Mouse (Mus musculus) midbrain, embryonic 14.5 days (tissue): ENCODE data around the gene Mybphl. TPM values are rescaled to one million over a fixed set of nuclear protein-coding genes. Genes with fewer than 3 reads are reported as not detected.

Source experiments
- ATAC-seq: fragments of 200-750 bp; cut with Nextera tagmentation; 2 replicates; pipeline ENCODE4 v1.8.0; 2017; ENCODE audit warnings: moderate number of reproducible peaks, moderate library complexity; ENCODE audit not compliant: low FRiP score, low TSS enrichment
- DNase-seq: peaks from one replicate; pipeline ENCODE4 v3.0.0-alpha.2; 2015
- H3K27ac ChIP-seq: fragments of 300-500 bp; sonication (generic); replicated peaks from 2 replicates; pipeline ENCODE4 v1.5.1; 2014; ENCODE audit warnings: mild to moderate bottlenecking, low read depth, low read length, moderate library complexity
- H3K27me3 ChIP-seq: fragments of 300-500 bp; sonication (generic); 2 replicates; pipeline ENCODE4 v1.6.1; 2014; ENCODE audit warnings: low read length, control low read depth, mixed read lengths; ENCODE audit not compliant: control insufficient read depth, insufficient read depth
- H3K36me3 ChIP-seq: fragments of 300-500 bp; sonication (generic); 2 replicates; pipeline ENCODE4 v1.6.1; 2014; ENCODE audit warnings: low read length, control low read depth; ENCODE audit not compliant: control insufficient read depth, insufficient read depth
- H3K4me1 ChIP-seq: fragments of 300-500 bp; sonication (generic); 2 replicates; pipeline ENCODE4 v1.6.1; 2014; ENCODE audit warnings: mild to moderate bottlenecking, antibody characterized with exemption, low read length, control low read depth; ENCODE audit not compliant: control insufficient read depth, insufficient read depth
- H3K4me2 ChIP-seq: fragments of 300-500 bp; sonication (generic); 2 replicates; pipeline ENCODE4 v1.6.1; 2014; ENCODE audit warnings: mild to moderate bottlenecking, low read length, moderate library complexity
- H3K4me3 ChIP-seq: fragments of 300-500 bp; sonication (generic); replicated peaks from 2 replicates; pipeline ENCODE4 v1.5.1; 2014; ENCODE audit warnings: low read depth, low read length
- H3K9ac ChIP-seq: fragments of 300-500 bp; sonication (generic); replicated peaks from 2 replicates; pipeline ENCODE4 v1.6.1; 2014; ENCODE audit warnings: mild to moderate bottlenecking, low read length, moderate library complexity
- H3K9me3 ChIP-seq: fragments of 300-500 bp; sonication (generic); 2 replicates; pipeline ENCODE4 v1.6.1; 2016; ENCODE audit warnings: low read length, control low read depth, mixed read lengths; ENCODE audit not compliant: control insufficient read depth
- WGBS: fragments of 180-500 bp; shearing (Covaris S2); extraction: QIAGEN DNeasy Blood & Tissue Kit; methylation state at CpG from one replicate; pipeline ENCODE4 v1.1.7; 2014; 5-methylcytosine and 5-hydroxymethylcytosine counted together
- polyA plus RNA-seq: library from polyadenylated mRNA; unstranded; fragments of >200 nt; fragmentation: Nextera tagmentation; extraction: Ambion mirVana; gene quantifications from 2 replicates; pipeline ENCODE4 v1.2.1, GENCODE M21; 2014

Mybphl gene
- polyA plus RNA-seq, 1 experiment from 2014 or later: not detected

DNA sequence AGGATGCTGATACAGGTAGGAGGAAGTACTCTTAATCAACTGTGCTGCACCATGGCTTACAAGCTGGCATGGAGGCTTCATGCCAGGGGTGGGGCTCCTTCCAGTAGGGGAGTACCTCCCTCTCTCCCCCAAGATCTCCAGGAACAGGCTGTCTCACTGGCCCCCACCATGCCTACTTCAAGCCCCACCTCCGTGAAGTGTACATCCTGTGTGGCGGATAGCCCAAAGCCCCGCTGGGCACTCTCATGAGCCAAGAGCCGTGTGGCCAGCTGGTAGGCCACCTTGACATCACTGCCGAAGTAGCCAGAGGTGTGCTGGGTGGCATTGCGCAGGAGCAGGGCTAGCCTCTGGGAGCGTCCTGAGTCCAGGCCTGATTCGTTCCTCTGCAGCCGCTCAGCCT, 33.6 kb downstream of the Mybphl start:
- Histone ChIP-seq H3K4me1 (no peaks in the 10 kb centered on the region), H3K4me2 (no peak overlapping the region), H3K4me3 (no peak overlapping the region), H3K9ac (no peak overlapping the region), H3K36me3 (peaks cover 99% of the 10 kb centered on the region), H3K27ac (no peak overlapping the region), H3K27me3 (no peaks in the 10 kb centered on the region), H3K9me3 (no peaks in the 10 kb centered on the region)
- ATAC-seq: no peak
- no peak for DNase-seq
- WGBS: 96% methylated on average over 9 of the region's 9 CpGs

DNA sequence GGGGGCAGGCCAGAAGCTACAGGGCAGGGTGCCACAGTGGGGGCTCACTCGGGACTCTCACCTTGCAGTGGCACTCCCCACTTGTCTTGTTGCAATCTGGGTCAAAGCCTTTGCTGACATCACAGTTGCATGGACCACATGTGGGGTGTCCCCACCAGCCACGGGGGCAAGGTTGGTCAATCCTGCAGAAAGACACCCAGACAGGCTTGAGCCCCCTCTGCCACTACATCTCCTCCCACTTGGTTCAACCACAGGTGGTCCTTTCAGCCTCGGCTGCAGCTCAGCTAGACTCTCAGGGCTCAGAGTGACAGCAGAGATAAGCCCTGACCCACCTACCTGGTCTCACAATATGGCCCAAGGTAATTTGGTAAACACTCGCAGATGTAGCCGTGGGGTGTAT, 35.7 kb downstream of the Mybphl start:
- DNase-seq (no peak), ATAC-seq (no peak)
- Histone ChIP-seq H3K4me1 (peaks cover 4% of the 10 kb centered on the region), H3K9me3 (no peaks in the 10 kb centered on the region), H3K36me3 (peaks cover 98% of the 10 kb centered on the region), H3K27me3 (no peaks in the 10 kb centered on the region), H3K27ac (no peak overlapping the region), H3K4me3 (no peak overlapping the region), H3K9ac (no peak overlapping the region), H3K4me2 (no peak overlapping the region)
- WGBS: 90% methylated on average over 5 of the region's 5 CpGs

DNA sequence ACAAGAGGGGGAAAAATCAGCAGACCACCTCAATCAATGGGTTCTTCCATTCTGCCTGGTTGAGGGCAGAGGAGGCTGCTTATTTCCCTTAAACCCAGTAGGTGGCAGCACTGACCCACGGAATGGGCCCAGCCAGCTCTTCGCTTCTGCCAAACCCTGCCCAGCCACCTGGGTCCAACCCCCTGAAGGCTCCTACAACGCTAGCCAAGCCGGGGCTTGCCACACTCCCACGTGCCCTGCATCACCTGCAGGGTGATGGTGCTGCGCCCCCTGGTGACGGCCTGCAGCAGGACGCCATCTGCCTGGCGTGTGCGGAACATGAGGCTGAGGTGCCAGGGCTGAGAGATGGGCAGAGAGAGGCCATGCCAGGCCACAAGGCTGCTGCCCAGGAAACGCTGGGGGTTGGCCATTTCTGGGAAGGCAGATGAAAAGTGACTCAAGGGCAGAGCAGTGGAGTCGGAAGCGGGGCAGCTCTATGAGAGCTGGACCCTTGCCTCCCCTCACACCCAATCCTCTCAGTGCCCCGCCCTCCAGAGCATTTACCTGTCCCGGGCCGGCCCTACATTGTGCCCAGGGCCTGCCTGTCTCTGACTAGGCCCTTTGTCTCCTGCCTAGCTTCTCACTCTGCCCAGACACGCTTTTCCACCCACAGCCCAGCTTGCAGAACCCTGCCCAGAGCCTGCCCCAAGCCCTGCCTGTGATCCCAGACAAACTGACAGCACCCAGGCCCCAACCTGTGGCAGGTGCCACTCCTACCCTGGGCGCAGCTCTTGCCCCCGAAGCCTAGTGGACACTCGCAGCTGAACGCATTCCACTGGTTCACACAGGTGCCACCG, 37.2 kb downstream of the Mybphl start:
- Histone ChIP-seq H3K4me1 (peaks cover 16% of the 10 kb centered on the region), H3K4me3 (no peak overlapping the region), H3K27ac (peak overlapping the region; percentile 67), H3K9me3 (no peaks in the 10 kb centered on the region), H3K9ac (no peak overlapping the region), H3K27me3 (no peaks in the 10 kb centered on the region), H3K36me3 (peaks cover 96% of the 10 kb centered on the region), H3K4me2 (peak overlapping the region; percentile 26; the same call in 1 of the 2 replicates)
- 40% methylated on average over 22 of the region's 22 CpGs for WGBS
- ATAC-seq: peak; percentile 87
- peak; percentile 94 for DNase-seq

DNA sequence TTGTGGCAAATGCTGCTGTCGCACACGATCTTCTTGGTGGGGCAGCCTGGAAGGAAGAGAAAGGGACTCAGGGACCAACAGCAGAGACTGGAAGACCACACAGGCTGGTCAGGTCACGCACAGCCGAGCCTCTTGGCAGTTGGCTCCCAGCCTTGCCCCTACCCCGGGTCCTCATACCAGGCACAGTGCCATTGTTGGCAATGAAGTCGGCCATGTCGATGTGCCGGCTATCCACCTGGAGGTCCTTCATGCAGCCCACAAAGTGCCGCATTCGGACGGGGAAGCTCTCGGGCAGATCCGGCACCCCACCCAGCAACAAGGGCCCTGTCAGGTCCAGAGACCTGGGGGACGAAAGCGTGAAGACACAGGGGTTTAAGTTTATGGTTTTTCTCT, 37.8 kb downstream of the Mybphl start:
- H3K36me3 ChIP-seq: peaks cover 95% of the 10 kb centered on the region
- H3K4me3 ChIP-seq: no peak overlapping the region

DNA sequence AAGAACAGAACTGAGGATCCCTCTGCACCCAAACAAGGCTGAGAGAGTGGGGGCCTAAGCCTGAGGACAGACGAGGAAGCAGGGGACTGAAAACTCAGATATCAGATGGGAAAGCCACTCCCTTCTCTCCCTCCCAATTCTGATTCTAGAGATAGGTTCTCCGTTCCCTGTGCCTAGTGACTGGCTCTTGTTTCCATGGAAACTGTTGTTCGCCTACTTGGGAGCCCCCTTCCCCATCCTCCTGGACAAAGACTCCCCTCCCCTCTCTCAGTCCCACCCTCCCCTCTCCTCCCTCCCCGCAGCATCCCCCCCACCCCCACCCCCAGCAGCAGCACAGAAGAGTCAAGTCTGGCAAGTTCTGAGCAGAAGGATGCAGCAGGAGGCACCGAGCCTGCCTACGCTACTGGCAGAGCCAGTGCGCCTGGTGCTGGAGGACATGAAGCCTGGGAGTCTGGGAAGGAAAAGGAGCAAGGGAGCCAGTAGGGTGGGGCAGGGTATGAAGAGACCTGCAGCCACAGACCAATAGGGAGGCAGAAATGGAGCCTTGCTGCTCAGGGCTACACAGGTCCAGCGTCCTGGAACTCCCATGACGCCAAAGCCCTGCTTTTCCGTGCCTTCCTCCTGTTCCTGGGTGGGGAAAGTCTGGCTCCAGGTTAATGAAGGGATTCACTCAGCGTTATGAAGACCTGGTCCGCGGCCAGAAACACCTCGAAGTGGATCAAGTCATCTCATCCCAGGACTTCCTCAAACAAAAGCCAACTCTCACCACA, 41.0 kb downstream of the Mybphl start:
- H3K4me1 ChIP-seq: peaks cover 30% of the 10 kb centered on the region
- no peak overlapping the region for H3K4me3 ChIP-seq
- H3K9me3 ChIP-seq: no peaks in the 10 kb centered on the region
- peak overlapping the region; percentile 31; the same call in 1 of the 2 replicates for H3K9ac ChIP-seq
- H3K27me3 ChIP-seq: no peaks in the 10 kb centered on the region
- ATAC-seq (peak; percentile 22; the same call in 1 of the 2 replicates), DNase-seq (peak; percentile 75)
- H3K27ac ChIP-seq: peak overlapping the region; percentile 79
- peaks cover 69% of the 10 kb centered on the region for H3K36me3 ChIP-seq
- peak overlapping the region; percentile 33 for H3K4me2 ChIP-seq
- WGBS: 9% methylated on average over 14 of the region's 14 CpGs

More for the DNA sequence above, 37.8 kb downstream of the Mybphl start:
- H3K27ac ChIP-seq: peak overlapping the region; percentile 67; the same call in 1 of the 2 replicates
- no peak overlapping the region for H3K4me2 ChIP-seq
- peaks cover 16% of the 10 kb centered on the region for H3K4me1 ChIP-seq
- H3K9ac ChIP-seq: no peak overlapping the region
- ATAC-seq (no peak), DNase-seq (no peak)
- WGBS: 71% methylated on average over 15 of the region's 15 CpGs
- H3K9me3 ChIP-seq: no peaks in the 10 kb centered on the region
- H3K27me3 ChIP-seq: no peaks in the 10 kb centered on the region

DNA sequence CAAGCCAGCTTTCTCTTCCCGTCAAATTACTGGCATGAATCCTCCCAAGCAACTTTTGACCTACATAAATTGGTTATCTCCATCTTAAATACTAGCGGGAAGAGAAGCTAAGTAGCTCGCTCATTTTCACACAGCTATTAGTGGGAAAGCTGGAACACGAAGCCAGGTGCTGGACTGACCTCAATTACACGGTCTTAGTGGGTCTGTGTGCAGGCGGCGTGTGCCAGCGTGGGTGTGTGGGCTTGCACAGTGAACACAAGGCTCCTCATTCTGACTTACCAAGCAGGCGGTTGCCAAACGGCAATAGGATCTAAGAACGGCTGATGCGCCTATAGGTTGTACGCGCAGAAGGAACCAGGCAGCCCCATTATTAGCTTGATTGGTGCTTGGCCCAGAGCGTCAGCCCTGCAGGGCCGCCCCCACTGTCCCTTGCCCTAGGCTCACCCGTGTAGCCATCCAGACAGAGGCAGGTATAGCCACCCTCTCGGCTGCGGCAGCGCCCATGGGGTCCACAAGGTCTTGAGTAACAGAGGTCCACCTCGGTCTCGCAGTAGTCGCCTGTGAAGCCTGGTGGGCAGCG, 41.7 kb downstream of the Mybphl start:
- Histone ChIP-seq H3K27ac (peak overlapping the region; percentile 79), H3K4me1 (peaks cover 36% of the 10 kb centered on the region), H3K36me3 (peaks cover 62% of the 10 kb centered on the region), H3K9me3 (no peaks in the 10 kb centered on the region), H3K4me3 (no peak overlapping the region), H3K27me3 (no peaks in the 10 kb centered on the region), H3K4me2 (peak overlapping the region; percentile 33), H3K9ac (peak overlapping the region; percentile 31; the same call in 1 of the 2 replicates)
- 60% methylated on average over 24 of the region's 24 CpGs for WGBS
- DNase-seq (no peak), ATAC-seq (no peak)

DNA sequence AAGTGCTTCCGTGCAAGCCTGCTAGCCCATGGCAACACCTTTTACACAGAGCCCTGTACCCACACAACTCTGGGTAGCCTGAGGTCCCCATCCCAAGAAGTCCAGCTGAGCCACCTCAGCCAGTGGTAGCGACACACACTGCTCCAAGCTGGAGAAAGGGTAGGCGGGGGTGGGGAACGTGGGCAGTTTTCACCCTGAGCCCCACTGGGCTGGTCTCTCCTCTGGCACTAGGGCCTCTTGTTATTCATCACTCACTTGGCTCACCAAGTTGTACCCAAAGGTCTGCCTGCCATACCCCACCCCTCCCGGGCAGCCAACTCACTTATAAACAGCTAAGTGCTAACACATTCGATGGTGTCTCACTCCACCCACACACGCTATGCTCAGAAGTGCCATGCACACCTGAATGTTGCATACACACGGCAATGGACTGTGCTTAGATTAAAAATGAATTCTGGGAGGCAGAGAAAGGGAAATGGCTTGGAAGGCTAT, 43.9 kb downstream of the Mybphl start:
- no peaks in the 10 kb centered on the region for H3K27me3 ChIP-seq
- H3K4me3 ChIP-seq: no peak overlapping the region
- no peak for ATAC-seq
- H3K27ac ChIP-seq: no peak overlapping the region
- H3K9me3 ChIP-seq: peaks cover 2% of the 10 kb centered on the region; the same call in 1 of the 2 replicates
- peaks cover 48% of the 10 kb centered on the region for H3K4me1 ChIP-seq
- H3K9ac ChIP-seq: no peak overlapping the region
- H3K4me2 ChIP-seq: peak overlapping the region; percentile 78
- H3K36me3 ChIP-seq: peaks cover 60% of the 10 kb centered on the region
- 82% methylated on average over 8 of the region's 8 CpGs for WGBS
- DNase-seq: no peak

DNA sequence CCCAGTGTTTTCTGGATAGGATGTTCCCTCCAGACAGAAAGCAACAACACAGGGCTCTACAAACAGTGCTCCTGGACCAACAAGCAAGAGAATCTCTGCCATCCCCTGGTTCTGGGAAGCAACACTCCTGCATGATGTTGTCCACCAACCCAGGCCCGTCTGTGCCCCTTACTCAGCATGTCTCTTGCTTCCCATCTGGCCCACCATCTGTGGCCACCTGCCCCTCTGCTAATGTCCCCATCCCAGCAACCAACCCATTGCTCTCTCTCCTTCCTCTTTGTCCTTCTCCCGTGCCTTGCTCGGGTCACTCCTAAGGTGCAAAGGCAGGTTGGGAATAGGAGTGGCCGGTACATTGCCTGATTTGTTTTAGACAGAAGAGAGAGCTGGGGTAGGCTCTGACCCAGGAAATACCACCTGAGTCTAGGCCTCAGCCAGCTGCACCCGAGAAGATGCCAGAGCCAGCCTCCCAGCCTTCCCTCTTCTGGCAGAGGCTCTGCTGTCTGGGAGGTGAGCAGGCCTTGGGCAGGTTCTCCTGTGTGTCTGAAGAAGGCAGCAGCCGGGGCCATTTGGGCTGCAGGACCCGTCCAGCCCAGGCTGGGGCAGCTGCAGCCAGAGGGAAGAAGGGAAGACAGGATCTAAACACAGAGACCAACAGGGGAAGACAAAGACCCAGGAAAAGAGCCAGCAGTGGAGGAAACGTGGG, 45.1 kb downstream of the Mybphl start:
- DNase-seq (peak; percentile 48), ATAC-seq (no peak)
- WGBS: 6% methylated on average over 8 of the region's 8 CpGs
- peak overlapping the region; percentile 75 for H3K9ac ChIP-seq
- peaks cover 56% of the 10 kb centered on the region for H3K4me1 ChIP-seq
- H3K36me3 ChIP-seq: peaks cover 61% of the 10 kb centered on the region
- peak overlapping the region; percentile 78 for H3K4me2 ChIP-seq
- H3K27me3 ChIP-seq: no peaks in the 10 kb centered on the region
- H3K4me3 ChIP-seq: peak overlapping the region; percentile 38
- peak overlapping the region; percentile 97 for H3K27ac ChIP-seq
- H3K9me3 ChIP-seq: peaks cover 9% of the 10 kb centered on the region
